Mouse (Mus musculus): ENCODE results near the gene Sorcs2. TPM values are rescaled to one million over a fixed set of nuclear protein-coding genes. Genes with fewer than 3 reads are reported as not detected.

Gene Sorcs2
- polyA plus RNA-seq, 1 experiment from 2014 or later = 14.8 TPM

DNA sequence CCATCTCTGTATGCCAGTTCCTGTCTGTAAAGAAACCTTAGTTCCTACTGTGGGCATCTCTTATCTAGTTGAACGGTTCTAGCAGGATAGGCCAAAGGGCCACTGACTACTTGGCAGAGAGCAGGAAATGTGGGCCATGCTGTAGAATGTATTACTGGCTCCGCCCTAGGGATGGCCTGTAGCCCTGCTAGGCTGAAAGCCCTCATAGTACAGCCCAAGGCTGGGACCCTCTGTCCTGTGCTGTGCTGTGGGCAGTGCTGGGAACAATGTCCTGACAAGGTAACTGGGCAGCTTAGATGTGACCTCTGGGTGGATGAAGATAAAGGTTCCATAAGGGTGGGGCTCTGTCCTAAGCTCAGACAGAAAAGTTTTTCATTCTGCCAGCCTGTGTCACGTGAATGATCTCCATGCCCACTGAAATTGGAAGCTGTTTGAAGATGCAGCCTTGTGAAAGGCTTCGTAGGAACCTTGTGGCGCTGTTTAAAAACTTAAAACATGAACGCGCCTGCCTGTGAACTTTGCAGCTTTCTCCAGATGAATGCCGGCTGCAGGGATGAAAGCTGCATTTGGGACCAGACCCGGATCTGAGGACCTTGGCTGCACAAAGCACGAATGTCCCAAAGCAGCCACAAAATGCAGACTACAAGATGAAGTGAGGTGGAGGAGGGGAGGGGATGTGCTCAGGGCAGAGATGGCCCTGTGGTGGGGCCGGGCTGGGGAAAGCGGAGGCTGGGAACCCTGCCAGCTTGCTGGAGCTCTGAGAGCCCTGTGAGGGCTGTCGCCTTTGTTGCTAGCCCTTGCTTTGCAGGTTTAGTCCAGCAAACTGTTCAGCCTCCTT is 357.3 kb downstream of the Sorcs2 start:
- H3K9me3 ChIP-seq (replicated peaks) = no peaks in the 10 kb centered on the region
- H3K27ac ChIP-seq (replicated peaks) = peak overlapping the region; percentile 71
- no peak overlapping the region for H3K4me3 ChIP-seq (replicated peaks)
- peak; percentile 74; the same call in 1 of the 2 replicates for ATAC-seq (ENCODE audit: low FRiP score)
- H3K9ac ChIP-seq (replicated peaks) = no peak overlapping the region
- 0 out of 2 replicates have a peak, but pooled peaks cover 3% of the 10 kb centered on the region for H3K36me3 ChIP-seq
- H3K27me3 ChIP-seq (replicated peaks) = no peaks in the 10 kb centered on the region; the same call in 1 of the 2 replicates
- H3K4me2 ChIP-seq = no peak overlapping the region
- H3K4me1 ChIP-seq = peaks cover 23% of the 10 kb centered on the region
- WGBS = 55% methylated on average over 13 of the region's 13 CpGs

- 88% methylated on average over 5 of the region's 5 CpGs for WGBS
- Histone ChIP-seq H3K9me3 (replicated peaks) (no peaks in the 10 kb centered on the region), H3K4me3 (replicated peaks) (no peak overlapping the region), H3K9ac (replicated peaks) (no peak overlapping the region), H3K4me1 (peaks cover 23% of the 10 kb centered on the region), H3K4me2 (no peak overlapping the region), H3K36me3 (0 out of 2 replicates have a peak, but pooled peaks cover 3% of the 10 kb centered on the region), H3K27me3 (replicated peaks) (no peaks in the 10 kb centered on the region; the same call in 1 of the 2 replicates), H3K27ac (replicated peaks) (0 out of 2 replicates have a peak overlapping the region, but pooled peaks have one; percentile 71)
- ATAC-seq (ENCODE audit: low FRiP score) = peak; percentile 18; the same call in 1 of the 2 replicates
These were observed 358.3 kb downstream of the Sorcs2 start for GRCm38 (mm10) chr5:36039596-36039995.

DNA sequence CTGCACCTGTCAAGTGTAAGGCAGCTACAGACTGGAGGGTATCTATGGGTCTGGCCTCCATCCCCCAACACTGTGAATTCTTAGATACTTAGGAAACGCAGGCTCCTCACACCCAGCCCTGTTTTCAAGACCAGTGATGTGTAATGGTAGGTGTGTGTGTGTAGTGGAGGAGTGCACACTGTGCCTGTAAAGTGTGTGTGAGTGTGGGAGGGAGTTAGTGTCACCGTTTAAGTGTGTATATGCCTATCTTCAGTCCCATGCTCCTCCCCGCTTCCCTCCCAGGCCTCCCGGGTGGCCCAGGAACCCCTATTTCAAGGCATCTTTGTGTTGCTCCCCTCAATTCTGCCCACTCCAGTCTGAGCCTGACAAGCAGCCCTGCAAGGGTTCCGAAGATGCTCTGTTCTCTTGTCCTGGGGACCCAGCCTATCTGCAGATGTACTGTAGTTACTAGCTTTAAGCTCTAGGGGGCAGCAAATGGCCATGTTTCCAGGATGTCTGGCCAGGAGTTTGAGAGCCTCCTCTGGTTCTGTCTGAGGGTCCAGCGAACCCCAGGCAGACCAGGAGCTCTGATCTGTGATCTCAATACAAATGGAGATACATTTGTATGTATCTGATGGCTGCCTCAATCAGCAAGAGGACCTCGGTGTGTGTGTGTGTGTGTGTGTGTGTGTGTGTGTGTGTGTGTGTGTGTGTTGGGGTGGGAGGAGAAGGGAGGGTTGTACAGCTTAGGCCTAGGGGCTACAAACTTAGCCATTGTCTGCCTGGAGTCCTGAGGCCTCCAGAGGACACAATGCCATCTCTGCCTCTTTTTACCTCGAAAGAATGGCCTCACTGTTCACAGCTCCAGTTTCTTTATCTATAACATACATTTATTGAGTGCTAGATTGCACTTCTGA is 364.2 kb downstream of the Sorcs2 start:
- 0 out of 2 replicates have a peak, but pooled peaks cover 3% of the 10 kb centered on the region for H3K36me3 ChIP-seq
- no peaks in the 10 kb centered on the region for H3K9me3 ChIP-seq (replicated peaks)
- no peak overlapping the region for H3K4me2 ChIP-seq
- no peak overlapping the region for H3K9ac ChIP-seq (replicated peaks)
- no peaks in the 10 kb centered on the region for H3K4me1 ChIP-seq
- no peak overlapping the region for H3K27ac ChIP-seq (replicated peaks)
- 39% methylated on average over 8 of the region's 8 CpGs for WGBS
- no peak overlapping the region for H3K4me3 ChIP-seq (replicated peaks)
- peak; percentile 65 for ATAC-seq (ENCODE audit: low FRiP score)
- no peaks in the 10 kb centered on the region; the same call in 1 of the 2 replicates for H3K27me3 ChIP-seq (replicated peaks)

DNA sequence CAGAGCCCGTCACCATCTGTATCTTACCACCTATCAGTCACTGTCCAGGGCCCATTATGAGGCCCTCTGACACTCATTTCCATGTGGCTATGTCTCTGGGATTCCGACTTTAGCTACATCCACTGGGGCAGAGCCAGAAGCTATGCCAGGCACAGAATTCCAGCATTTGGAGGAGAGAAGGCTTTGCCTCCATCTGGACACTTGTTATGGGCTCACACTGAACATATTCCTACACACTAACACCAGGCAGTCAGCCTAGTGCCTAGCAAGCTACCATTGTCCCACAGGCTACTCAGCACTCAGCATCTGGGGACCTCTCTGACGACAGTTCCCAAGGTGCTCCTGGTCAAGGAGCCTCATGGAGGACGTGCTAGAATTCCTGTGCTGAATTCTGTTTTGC is 372.9 kb downstream of the Sorcs2 start:
- no peak for ATAC-seq (ENCODE audit: low FRiP score)
- WGBS = 75% methylated on average over 4 of the region's 4 CpGs
- no peak overlapping the region for H3K27ac ChIP-seq (replicated peaks)

DNA sequence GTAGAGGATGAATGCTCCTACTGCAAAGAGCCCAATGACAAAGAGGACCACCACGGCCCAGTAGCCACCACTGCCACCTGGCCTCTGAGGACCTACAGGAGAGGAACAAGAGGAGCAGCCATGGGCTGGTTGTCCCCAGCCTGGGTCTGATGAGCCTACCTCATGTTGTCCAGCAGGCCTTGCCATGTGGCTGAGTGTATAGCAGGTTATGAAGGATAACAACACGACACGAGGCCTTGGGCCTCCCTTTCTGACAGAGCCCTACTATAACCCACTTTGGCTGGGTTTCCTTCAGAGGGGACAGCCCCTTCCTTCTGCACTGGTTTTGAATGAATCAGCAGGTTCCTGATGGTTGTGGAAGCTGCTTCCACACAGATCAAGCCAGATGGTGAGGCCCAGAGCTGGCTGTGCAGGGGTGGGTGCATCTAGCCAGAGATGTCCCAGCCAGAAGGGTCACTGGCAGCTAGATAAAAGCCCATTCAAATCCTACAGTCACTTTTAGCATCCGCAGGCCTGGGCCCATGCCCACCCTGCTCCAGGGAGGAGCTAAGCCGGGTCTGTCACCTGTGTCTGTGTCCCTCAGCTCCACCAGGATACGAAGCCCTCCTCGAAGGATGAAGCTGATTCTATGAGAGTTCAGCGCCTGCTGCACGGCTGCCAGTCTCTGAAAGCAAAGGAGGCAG is 373.8 kb downstream of the Sorcs2 start:
- Histone ChIP-seq H3K36me3 (no peaks in the 10 kb centered on the region), H3K9me3 (replicated peaks) (no peaks in the 10 kb centered on the region), H3K9ac (replicated peaks) (no peak overlapping the region), H3K4me3 (replicated peaks) (no peak overlapping the region), H3K27ac (replicated peaks) (no peak overlapping the region), H3K27me3 (replicated peaks) (no peaks in the 10 kb centered on the region), H3K4me2 (no peak overlapping the region), H3K4me1 (no peaks in the 10 kb centered on the region)
- WGBS = 87% methylated on average over 9 of the region's 9 CpGs
- no peak for ATAC-seq (ENCODE audit: low FRiP score)

More for the DNA sequence above, 372.9 kb downstream of the Sorcs2 start:
- Histone ChIP-seq H3K4me1 (no peaks in the 10 kb centered on the region), H3K4me3 (replicated peaks) (no peak overlapping the region), H3K9me3 (replicated peaks) (no peaks in the 10 kb centered on the region), H3K9ac (replicated peaks) (no peak overlapping the region), H3K36me3 (no peaks in the 10 kb centered on the region), H3K27me3 (replicated peaks) (no peaks in the 10 kb centered on the region), H3K4me2 (no peak overlapping the region)

DNA sequence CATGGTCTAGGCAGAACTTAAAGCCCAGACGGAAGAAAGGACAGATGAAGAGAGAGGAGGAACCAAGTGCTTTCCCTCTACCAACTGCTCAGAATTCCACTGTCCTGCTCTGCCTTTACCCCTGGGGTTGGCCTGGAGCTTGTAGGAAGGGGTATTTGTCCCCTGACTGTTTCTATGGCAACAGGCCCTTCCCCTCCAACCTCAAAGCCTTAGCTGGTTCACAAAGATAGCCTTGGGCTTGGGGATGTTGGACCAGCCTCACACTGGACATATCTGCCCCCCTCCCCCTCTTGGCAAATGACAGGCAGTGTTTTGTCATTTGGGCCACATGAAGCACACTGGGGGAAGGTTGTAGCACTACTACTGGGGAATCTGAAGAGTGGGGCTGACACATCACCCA is 375.6 kb downstream of the Sorcs2 start:
- no peak overlapping the region for H3K27ac ChIP-seq (replicated peaks)
- no peaks in the 10 kb centered on the region for H3K4me1 ChIP-seq
- no peak overlapping the region for H3K4me3 ChIP-seq (replicated peaks)
- H3K36me3 ChIP-seq = no peaks in the 10 kb centered on the region; the same call in 1 of the 2 replicates
- no peaks in the 10 kb centered on the region for H3K9me3 ChIP-seq (replicated peaks)
- H3K27me3 ChIP-seq (replicated peaks) = no peaks in the 10 kb centered on the region
- H3K4me2 ChIP-seq = no peak overlapping the region
- no peak overlapping the region for H3K9ac ChIP-seq (replicated peaks)
- 84% methylated on average over 1 of the region's 1 CpGs for WGBS
- no peak for ATAC-seq (ENCODE audit: low FRiP score)

DNA sequence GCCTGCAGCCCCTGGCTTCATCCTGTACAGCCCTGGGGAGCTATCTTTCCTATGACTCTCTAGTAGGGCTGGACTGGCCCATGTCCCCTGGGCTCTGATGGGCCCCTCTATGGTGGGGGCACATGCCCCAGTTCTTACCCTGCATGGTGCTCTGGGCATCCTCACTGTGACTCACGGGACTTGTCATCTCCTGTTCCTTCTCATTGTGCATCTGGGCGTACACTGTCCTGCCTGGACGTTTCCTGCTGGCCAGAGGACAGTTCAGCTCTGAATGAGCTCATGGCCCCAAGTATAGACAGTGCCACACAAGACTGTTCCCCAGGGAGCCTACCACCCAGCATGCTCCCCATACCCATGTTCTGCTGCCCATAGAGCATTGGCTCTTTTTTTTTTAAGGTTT is 376.8 kb downstream of the Sorcs2 start:
- no peak overlapping the region for H3K4me2 ChIP-seq
- H3K9me3 ChIP-seq (replicated peaks) = no peaks in the 10 kb centered on the region
- H3K4me3 ChIP-seq (replicated peaks) = no peak overlapping the region
- H3K27me3 ChIP-seq (replicated peaks) = no peaks in the 10 kb centered on the region
- ATAC-seq (ENCODE audit: low FRiP score) = no peak
- H3K9ac ChIP-seq (replicated peaks) = no peak overlapping the region
- no peaks in the 10 kb centered on the region; the same call in 1 of the 2 replicates for H3K36me3 ChIP-seq
- WGBS = 86% methylated on average over 3 of the region's 3 CpGs
- H3K4me1 ChIP-seq = no peaks in the 10 kb centered on the region
- no peak overlapping the region for H3K27ac ChIP-seq (replicated peaks)

GRCm38 (mm10) chr5:36018366-36018765 is 379.6 kb downstream of the Sorcs2 start:
- Histone ChIP-seq H3K4me2 (no peak overlapping the region), H3K4me1 (no peaks in the 10 kb centered on the region), H3K4me3 (replicated peaks) (no peak overlapping the region), H3K9ac (replicated peaks) (no peak overlapping the region), H3K27ac (replicated peaks) (no peak overlapping the region), H3K9me3 (replicated peaks) (no peaks in the 10 kb centered on the region), H3K27me3 (replicated peaks) (no peaks in the 10 kb centered on the region), H3K36me3 (no peaks in the 10 kb centered on the region; the same call in 1 of the 2 replicates)
- 85% methylated on average over 3 of the region's 3 CpGs for WGBS
- ATAC-seq (ENCODE audit: low FRiP score) = no peak

- no peak overlapping the region for H3K4me3 ChIP-seq (replicated peaks)
- 85% methylated on average over 4 of the region's 4 CpGs for WGBS
- ATAC-seq (ENCODE audit: low FRiP score) = no peak
- no peak overlapping the region for H3K9ac ChIP-seq (replicated peaks)
- no peaks in the 10 kb centered on the region for H3K9me3 ChIP-seq (replicated peaks)
- no peaks in the 10 kb centered on the region for H3K27me3 ChIP-seq (replicated peaks)
- peaks cover 13% of the 10 kb centered on the region; the same call in 1 of the 2 replicates for H3K4me1 ChIP-seq
- H3K36me3 ChIP-seq = no peaks in the 10 kb centered on the region
- H3K27ac ChIP-seq (replicated peaks) = no peak overlapping the region
- no peak overlapping the region for H3K4me2 ChIP-seq
These were observed 388.5 kb downstream of the Sorcs2 start for GRCm38 (mm10) chr5:36009405-36009804.

DNA sequence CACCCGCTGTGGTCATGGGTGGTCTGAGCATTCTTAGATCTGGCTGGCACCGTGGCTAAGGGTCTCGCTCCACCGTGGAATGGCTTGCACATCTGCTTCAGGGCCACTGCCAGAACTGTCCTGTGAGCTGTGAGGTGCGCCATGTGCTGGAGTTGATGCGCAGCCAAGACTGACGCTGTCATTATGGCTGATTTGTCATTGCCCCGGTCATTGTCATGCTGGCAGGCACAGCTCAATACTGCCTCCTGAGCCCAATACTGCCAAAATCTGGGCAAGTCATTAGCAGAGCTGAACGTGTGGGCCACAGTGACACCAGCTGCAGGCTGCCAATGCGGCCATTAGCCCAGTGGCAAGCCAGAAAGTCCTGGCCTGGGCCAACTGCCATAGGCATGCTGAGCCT is 390.3 kb downstream of the Sorcs2 start:
- peaks cover 13% of the 10 kb centered on the region; the same call in 1 of the 2 replicates for H3K4me1 ChIP-seq
- no peak overlapping the region for H3K27ac ChIP-seq (replicated peaks)
- H3K9ac ChIP-seq (replicated peaks) = no peak overlapping the region
- peak; percentile 54; the same call in 1 of the 2 replicates for ATAC-seq (ENCODE audit: low FRiP score)
- H3K9me3 ChIP-seq (replicated peaks) = no peaks in the 10 kb centered on the region
- no peaks in the 10 kb centered on the region for H3K27me3 ChIP-seq (replicated peaks)
- 52% methylated on average over 10 of the region's 10 CpGs for WGBS
- no peak overlapping the region for H3K4me2 ChIP-seq
- peaks cover 5% of the 10 kb centered on the region; the same call in 1 of the 2 replicates for H3K36me3 ChIP-seq
- H3K4me3 ChIP-seq (replicated peaks) = no peak overlapping the region

GRCm38 (mm10) chr5:36006586-36006985 is 391.4 kb downstream of the Sorcs2 start:
- peaks cover 13% of the 10 kb centered on the region; the same call in 1 of the 2 replicates for H3K4me1 ChIP-seq
- H3K9ac ChIP-seq (replicated peaks) = no peak overlapping the region
- no peak overlapping the region for H3K4me3 ChIP-seq (replicated peaks)
- H3K4me2 ChIP-seq = no peak overlapping the region
- peaks cover 12% of the 10 kb centered on the region; the same call in 1 of the 2 replicates for H3K36me3 ChIP-seq
- ATAC-seq (ENCODE audit: low FRiP score) = no peak
- 84% methylated on average over 5 of the region's 5 CpGs for WGBS
- no peaks in the 10 kb centered on the region for H3K27me3 ChIP-seq (replicated peaks)
- H3K27ac ChIP-seq (replicated peaks) = no peak overlapping the region
- no peaks in the 10 kb centered on the region for H3K9me3 ChIP-seq (replicated peaks)

All from neural tube, embryonic 15.5 days (tissue).